Mouse (Mus musculus) CD8-positive naive resting alpha-beta T cell, adult 2 months (primary cell): ENCODE data around the gene Nyap2.
A peak's percentile ranks its signal among the peaks of the same experiment; 100 is the strongest.
"Not testable (repeated sequence)": the region's sequence is repeated elsewhere in the genome, so short reads cannot be mapped to it uniquely, and the experiment has no call there.

ENCODE experiments used
- DNase-seq, 2 experiments: peaks; one replicate each; pipeline ENCODE4 v3.0.0; 2022; ENCODE audit warnings: low read depth in 2 of 2, low spot score in 2 of 2

The Nyap2 gene

GRCm38 (mm10) chr1:81179725-81180124 lies 103.0 kb downstream of the Nyap2 start:
- no peak for DNase-seq

DNA sequence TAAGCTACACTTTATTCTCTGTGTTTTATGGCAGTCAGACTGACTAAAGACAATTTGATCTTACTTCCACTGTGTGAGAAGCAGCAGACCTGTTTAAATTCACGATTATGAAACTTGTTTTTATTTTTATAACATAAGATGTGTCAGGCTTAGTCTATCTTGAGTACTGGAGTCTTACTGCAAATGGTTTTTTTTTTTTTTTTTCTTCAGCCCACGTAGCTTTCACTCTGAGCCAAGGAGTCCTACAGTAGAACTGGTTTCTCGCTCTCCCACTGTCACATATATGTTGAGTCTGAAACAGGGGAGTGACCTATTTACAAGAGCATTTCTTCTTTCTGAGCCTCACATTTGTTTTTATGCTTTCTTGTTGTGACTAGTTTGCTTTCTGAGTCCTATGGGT lies 103.9 kb downstream of the Nyap2 start:
- DNase-seq = no peak

DNA sequence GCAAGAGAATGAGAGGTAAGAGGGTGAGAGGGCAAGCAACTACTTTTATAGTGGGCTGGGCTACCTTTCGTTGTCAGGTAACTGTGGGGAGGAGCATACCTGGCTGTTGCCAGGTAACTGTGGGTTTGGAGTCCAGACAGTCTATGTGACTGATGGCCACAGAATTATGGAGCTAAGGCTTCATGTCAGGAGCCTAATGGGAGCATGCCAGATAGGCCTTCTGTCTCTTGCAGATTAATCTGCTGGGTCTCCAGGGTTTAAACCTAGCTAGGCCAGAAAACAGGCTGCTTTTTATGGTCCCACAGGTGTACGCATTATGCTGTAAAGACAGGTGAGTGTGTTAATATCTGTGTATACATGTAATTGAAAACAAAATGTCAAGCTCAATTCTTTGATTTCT lies 132.8 kb downstream of the Nyap2 start:
- no peak for DNase-seq

DNA sequence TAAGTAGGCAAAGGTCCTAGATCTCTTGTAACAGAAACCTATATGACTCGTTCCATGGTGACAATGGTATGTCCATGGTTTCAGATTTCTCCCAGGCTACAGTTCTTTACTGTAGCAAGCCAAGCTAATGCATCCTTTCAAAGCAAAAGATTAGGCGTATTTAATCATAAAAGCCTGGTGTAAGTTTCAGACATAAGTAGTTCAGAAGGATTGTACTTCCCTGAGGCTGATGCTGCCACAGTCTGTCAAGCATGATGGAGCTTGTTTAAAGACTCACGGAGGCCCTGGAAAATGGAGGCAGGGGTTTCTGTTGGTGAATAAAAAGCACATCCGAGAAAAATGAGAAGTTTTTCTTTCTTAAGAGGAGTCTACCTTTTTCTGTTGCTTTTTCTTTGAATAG lies 134.7 kb downstream of the Nyap2 start:
- DNase-seq = no peak

GRCm38 (mm10) chr1:81219790-81220189 lies 143.0 kb downstream of the Nyap2 start:
- no peak for DNase-seq

- DNase-seq = no peak
Measured at GRCm38 (mm10) chr1:81231759-81232406, 155.1 kb downstream of the Nyap2 start.

- not testable (repeated sequence) for DNase-seq
Measured at GRCm38 (mm10) chr1:81232407-81232789, 155.6 kb downstream of the Nyap2 start.

DNA sequence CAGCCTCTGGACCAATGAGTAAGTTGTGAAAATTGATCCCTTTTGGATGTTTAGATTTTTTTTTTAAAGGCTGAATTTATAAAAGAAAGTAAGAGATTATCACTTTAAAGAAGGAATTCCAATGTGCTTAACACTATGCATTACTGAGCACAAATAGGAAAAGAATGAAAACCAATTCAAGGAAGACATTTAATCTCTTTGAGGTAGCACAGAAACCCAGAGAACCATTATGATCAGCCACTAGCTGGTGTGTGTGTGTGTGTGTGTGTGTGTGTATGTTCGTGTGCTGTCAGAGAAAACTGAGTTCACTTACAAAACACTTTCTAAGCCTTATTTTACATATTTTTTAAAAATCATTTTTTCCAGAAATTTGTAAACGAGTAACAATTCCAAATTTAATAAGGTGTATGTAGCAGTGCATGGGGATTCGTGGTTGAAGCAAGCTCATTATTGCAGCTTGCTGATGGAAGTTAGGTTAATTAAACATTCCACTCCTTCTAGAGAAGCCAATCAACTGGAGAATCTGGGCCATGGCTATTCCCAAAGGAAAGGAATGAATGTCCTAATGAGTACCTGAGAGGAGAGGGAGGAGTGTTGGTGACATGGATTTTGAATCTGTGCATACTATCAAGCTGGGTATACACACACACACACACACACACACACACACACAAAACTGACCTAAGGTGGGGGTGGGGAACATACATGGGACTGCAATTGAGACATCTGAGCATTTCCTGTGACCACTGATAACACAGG lies 171.9 kb downstream of the Nyap2 start:
- no peak for DNase-seq

DNA sequence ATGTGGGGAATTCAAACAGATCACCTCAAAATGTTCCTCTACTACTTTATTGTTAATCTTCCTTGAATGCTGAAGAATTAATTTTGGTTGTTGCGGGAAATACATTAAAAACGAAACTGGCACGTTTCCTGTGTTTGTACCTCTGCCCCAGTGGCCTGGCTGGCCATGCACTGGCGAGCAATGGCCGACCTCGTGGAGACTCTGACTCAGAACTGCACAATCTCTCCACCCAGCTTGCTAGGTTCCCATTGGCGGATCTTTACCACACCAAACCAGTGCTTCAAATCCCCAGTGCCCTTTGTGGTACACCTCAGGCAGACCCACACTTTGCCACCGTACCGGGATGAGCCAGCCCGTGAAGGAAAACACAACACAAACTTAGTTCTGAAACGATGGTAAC lies 173.3 kb downstream of the Nyap2 start:
- no peak for DNase-seq

DNA sequence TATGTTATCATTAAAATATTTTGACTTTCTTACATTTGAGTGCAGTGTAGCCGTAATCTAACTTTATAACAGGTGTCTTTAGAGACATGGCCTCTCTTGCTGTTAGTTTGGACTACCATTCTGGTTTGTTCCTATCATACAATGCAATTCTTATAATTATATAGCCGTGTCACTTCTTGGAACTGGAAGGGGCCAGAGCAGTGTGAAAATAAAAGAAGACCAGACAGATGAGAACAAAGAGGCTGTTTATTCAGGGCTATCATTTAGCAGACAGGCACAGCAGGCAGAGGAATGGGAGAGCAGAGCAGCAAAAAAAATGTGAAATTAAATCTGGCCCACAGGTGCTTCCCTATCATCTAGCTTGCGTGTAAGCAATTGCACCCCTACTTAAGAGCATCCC lies 189.7 kb downstream of the Nyap2 start:
- DNase-seq = no peak

GRCm38 (mm10) chr1:81280978-81281377 lies 204.2 kb downstream of the Nyap2 start:
- DNase-seq = no peak

- no peak for DNase-seq
Measured at GRCm38 (mm10) chr1:81285633-81286032, 208.9 kb downstream of the Nyap2 start.

DNA sequence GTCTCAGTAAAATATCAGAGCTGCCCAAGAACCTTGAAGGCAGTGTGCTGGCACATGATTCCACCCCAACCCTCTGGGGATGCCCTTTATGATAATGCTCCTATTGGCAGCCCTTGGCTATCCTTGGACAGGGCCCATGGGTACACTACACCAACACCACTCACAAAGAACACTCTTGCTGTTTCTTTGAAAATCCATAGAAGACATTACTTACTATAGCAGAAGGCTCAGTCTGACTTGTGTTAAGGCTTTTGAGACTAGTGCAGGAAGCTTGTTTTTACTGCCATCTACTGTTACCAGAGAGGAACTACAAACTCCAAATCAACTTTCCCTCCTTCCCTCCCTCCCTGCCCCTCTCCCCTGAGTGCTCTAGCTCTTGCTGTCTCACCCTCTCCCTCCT lies 210.3 kb downstream of the Nyap2 start:
- DNase-seq = peak in 1 of 2 experiments; percentile 3

DNA sequence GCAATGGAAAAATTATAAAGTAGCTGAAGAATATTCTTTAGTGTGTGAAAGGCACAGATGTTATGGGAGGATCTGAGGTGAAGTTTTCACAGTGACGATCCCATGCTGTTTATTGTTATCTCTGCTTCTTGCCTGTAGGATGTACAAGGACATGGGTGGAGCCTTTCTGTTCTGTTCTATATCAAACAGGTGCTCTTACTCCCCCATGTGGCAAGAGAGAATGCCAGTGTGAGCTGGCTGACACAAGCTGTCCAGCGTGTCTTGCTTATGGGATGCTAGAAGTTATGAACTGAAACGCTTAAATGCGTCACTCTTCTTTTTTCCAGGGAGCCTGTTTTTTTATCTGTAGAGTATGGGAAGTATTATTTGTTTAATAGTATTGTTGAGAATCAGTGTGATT lies 224.0 kb downstream of the Nyap2 start:
- DNase-seq = no peak

- DNase-seq = peak in 1 of 2 experiments; percentile 12
Measured at GRCm38 (mm10) chr1:81301661-81302060, 224.9 kb downstream of the Nyap2 start.

GRCm38 (mm10) chr1:81303389-81303788 lies 226.6 kb downstream of the Nyap2 start:
- DNase-seq = no peak

- DNase-seq = no peak
Measured at GRCm38 (mm10) chr1:81307407-81307806, 230.7 kb downstream of the Nyap2 start.

DNA sequence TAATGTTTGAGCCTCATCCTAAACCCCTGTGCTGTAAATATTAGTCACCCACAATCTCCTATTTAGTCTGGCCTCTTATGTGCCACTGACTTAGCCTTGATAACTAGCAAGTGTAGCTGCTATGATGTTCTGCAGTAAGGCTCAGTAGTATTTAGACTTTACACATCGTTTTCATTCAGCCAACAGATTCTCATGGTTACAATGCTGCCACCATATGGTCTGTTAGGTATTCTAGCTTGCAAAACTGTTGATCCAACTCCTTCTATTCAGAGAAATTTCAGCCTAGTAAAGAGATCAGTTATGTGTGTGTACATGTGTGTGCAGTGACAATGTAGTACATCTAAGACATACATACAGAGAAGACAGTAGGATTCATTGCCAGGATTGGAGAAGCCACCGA lies 231.2 kb downstream of the Nyap2 start:
- DNase-seq = no peak

GRCm38 (mm10) chr1:81310087-81310626 lies 233.4 kb downstream of the Nyap2 start:
- peak in 1 of 2 experiments; percentile 18 for DNase-seq

DNA sequence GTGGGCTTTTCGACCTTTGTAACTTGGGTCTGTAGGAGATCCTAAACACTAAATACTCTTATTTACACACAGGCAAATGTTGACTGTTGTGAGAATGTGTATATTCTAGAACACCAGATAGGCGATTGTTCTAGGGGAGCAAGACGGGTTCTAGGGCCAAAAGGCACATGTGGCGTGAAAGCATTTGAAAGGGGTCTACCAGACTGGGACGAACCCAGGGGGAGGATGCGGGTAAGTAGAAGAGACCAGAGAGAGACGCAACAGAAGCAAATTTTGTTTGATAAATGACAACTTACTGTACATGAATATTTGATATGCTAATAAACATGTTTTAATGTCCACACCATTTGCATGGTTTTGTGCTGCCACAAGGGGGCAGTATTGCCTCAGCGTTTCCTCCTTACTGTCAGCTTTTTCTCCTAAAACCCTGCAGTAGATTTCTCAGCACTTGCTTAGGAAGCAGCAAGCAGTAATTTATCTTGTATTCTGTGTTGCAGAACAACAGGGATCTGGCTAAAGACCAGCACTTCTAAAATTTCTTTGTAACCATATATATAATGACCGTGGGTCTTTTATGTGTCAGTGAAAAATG lies 239.7 kb downstream of the Nyap2 start:
- DNase-seq = peak; percentile 13 to 28

DNA sequence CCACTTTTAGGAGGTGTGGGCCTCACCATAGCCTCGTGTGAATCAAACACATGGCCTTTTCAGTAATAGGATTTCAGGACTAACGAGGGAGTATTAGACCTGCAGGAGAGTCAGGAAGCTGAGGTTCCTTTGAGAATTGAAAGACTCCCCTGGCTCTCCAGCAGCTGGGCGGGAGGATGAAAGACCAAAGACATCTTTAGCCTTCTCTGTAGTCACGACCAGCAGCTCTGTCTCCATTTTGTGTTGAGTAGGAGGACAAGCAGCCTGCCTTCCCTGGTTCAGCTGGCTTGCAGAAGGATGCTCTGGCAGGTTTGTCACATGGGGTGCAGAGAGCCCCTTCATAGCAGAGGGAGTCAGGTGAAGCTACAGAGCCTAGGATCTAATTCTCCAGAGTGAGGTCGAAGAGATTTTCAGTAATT lies 240.3 kb downstream of the Nyap2 start:
- DNase-seq = no peak

DNA sequence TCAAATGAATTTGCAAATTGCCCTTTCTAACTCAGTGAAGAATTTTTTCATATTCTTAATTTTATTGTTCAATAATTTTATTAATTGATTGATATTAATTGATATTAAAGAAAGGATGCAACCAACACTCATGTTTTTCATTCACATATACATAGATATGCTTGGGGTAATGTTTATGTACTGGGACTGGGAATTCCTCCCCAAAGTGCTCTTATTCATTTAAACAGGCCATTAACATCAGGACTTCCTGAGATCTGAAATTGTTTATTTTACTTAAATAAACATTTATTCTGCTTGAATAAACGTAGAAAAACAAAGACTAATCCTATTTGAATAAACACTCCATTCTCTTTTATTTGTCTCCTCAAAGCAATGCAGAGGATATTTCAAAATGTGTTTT lies 311.0 kb downstream of the Nyap2 start:
- no peak for DNase-seq
